Mouse (Mus musculus) G1E (cell line): ENCODE results near the gene Mrpl51.

Experiments
- CTCF ChIP-seq: IDR thresholded peaks from 2 replicates; pipeline ENCODE4 v1.5.1; 2012; ENCODE audit warnings: low read depth, low read length, inconsistent platforms, mixed read lengths
- GATA1 ChIP-seq: IDR thresholded peaks from 2 replicates; pipeline ENCODE4 v1.6.1; 2012; ENCODE audit warnings: borderline replicate concordance, low read length, inconsistent platforms, mixed read lengths
- GATA2 ChIP-seq: IDR thresholded peaks from 2 replicates; pipeline ENCODE4 v1.6.1; 2012; ENCODE audit warnings: low read depth, low read length, inconsistent platforms, borderline replicate concordance
- TAL1 ChIP-seq: conservative IDR thresholded peaks from 2 replicates; pipeline ENCODE4 v1.6.1; 2012; ENCODE audit warnings: low read depth, low read length, inconsistent platforms, mixed read lengths

- TF ChIP-seq CTCF = no peak
- no peak for TF ChIP-seq TAL1
- TF ChIP-seq GATA1 = no peak
- TF ChIP-seq GATA2 = no peak
These were observed 5.6 kb downstream of the Mrpl51 start for GRCm38 (mm10) chr6:125197166-125197565.
